Mouse (Mus musculus): ENCODE results near the gene Gm28043.
"Not testable (repeated sequence)": the region's sequence is repeated elsewhere in the genome, so short reads cannot be mapped to it uniquely, and the experiment has no call there.

Gene Gm28043

GRCm38 (mm10) chr17:29710562-29711044 is 95.9 kb downstream of the Gm28043 start:
- DNase-seq (ENCODE audit: low read depth in 2 of 2, low spot score in 2 of 2): no peak

- DNase-seq (ENCODE audit: low read depth in 2 of 2, low spot score in 2 of 2): no peak
Measured at GRCm38 (mm10) chr17:29711076-29711744, 96.5 kb downstream of the Gm28043 start.

GRCm38 (mm10) chr17:29711745-29712431 is 97.2 kb downstream of the Gm28043 start:
- no peak for DNase-seq (ENCODE audit: low read depth in 2 of 2, low spot score in 2 of 2)

GRCm38 (mm10) chr17:29712565-29712964 is 97.9 kb downstream of the Gm28043 start:
- DNase-seq (ENCODE audit: low read depth in 2 of 2, low spot score in 2 of 2): no peak

- DNase-seq (ENCODE audit: low read depth in 2 of 2, low spot score in 2 of 2): not testable (repeated sequence)
Measured at GRCm38 (mm10) chr17:29713734-29714133, 99.1 kb downstream of the Gm28043 start.

- DNase-seq (ENCODE audit: low read depth in 2 of 2, low spot score in 2 of 2): peak; percentile 94 to 97
Measured at GRCm38 (mm10) chr17:29716732-29717445, 102.2 kb downstream of the Gm28043 start, which contains the start of gene Ccdc167. TSS of gene Ccdc167 (minus strand) at chr17:29717044.

GRCm38 (mm10) chr17:29718660-29719059 is 104.0 kb downstream of the Gm28043 start:
- DNase-seq (ENCODE audit: low read depth in 2 of 2, low spot score in 2 of 2): no peak

GRCm38 (mm10) chr17:29719628-29720575 is 105.2 kb downstream of the Gm28043 start:
- DNase-seq (ENCODE audit: low read depth in 2 of 2, low spot score in 2 of 2): no peak

- DNase-seq (ENCODE audit: low read depth in 2 of 2, low spot score in 2 of 2): no peak
Measured at GRCm38 (mm10) chr17:29720755-29721365, 106.2 kb downstream of the Gm28043 start.

- DNase-seq (ENCODE audit: low read depth in 2 of 2, low spot score in 2 of 2): no peak
Measured at GRCm38 (mm10) chr17:29724610-29725009, 109.9 kb downstream of the Gm28043 start.

GRCm38 (mm10) chr17:29725027-29725620 is 110.4 kb downstream of the Gm28043 start:
- DNase-seq (ENCODE audit: low read depth in 2 of 2, low spot score in 2 of 2): no peak

- no peak for DNase-seq (ENCODE audit: low read depth in 2 of 2, low spot score in 2 of 2)
Measured at GRCm38 (mm10) chr17:29728082-29728481, 113.4 kb downstream of the Gm28043 start.

- no peak for DNase-seq (ENCODE audit: low read depth in 2 of 2, low spot score in 2 of 2)
Measured at GRCm38 (mm10) chr17:29730510-29731265, 116.0 kb downstream of the Gm28043 start.

GRCm38 (mm10) chr17:29731266-29731952 is 116.7 kb downstream of the Gm28043 start:
- DNase-seq (ENCODE audit: low read depth in 2 of 2, low spot score in 2 of 2): no peak

GRCm38 (mm10) chr17:29731953-29732325 is 117.3 kb downstream of the Gm28043 start:
- DNase-seq (ENCODE audit: low read depth in 2 of 2, low spot score in 2 of 2): no peak

- DNase-seq (ENCODE audit: low read depth in 2 of 2, low spot score in 2 of 2): no peak
Measured at GRCm38 (mm10) chr17:29732522-29732921, 117.8 kb downstream of the Gm28043 start.

GRCm38 (mm10) chr17:29736448-29737014 is 121.9 kb downstream of the Gm28043 start:
- DNase-seq (ENCODE audit: low read depth in 2 of 2, low spot score in 2 of 2): no peak
